Mouse (Mus musculus) kidney, adult 2 months (tissue): ENCODE results near the gene Nt5m.

ENCODE experiments used
- CTCF ChIP-seq: fragments of 200-500 bp; conservative IDR thresholded peaks from 2 replicates; pipeline ENCODE4 v1.5.1; 2011; ENCODE audit warnings: low read depth, mild to moderate bottlenecking, control low read depth, low read length, moderate library complexity, mixed read lengths; ENCODE audit not compliant: insufficient read depth, insufficient read length
- POLR2A ChIP-seq: fragments of 200-500 bp; IDR thresholded peaks from one replicate; pipeline ENCODE4 v1.6.1; 2011; ENCODE audit warnings: low read depth, low read length, control low read depth

DNA sequence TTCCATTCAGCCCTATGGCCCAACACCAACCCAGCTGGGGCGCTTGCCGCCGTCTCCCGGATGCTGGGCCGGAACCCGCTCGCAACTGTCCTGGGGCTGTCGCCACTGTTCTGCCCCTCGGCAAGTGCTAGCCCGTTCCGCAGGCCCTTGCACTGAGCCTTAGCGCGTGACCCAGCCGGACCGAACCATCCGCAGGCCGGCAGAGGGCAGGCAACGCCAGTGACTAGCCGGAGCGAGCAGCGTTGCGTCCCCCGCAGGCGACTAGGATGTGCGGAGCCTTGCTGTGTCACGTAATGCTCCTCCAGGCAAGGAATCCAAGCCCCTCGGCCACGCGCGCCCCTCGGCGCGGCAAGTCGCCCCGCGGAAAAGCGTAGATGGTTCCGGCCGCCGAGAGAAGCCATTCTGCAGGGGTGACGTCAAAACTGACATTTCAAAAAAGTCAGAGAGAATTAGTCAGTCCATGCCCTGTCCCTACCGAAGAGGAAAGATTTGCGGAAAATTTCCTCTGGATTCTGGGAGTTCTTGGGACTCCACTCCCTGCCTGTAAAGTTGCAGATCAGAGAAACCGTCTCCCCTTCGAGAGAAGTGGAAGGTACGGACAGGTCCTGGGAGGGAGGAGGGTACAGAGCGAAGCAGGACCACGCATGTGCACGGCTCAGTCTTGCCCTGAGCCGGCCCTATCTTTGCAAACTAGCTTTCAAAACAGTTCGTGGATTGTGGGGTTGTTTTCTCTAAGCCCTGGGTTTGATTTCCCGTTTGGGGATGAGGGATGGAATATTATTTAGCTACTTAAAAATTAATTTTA, 29.4 kb upstream of the Nt5m start, which contains the start of gene Flcn:
- TF ChIP-seq POLR2A (peak; percentile 96), CTCF (no peak)
